Mouse (Mus musculus): ENCODE results near the gene Klhl18. TPM values are rescaled to one million over a fixed set of nuclear protein-coding genes. Genes with fewer than 3 reads are reported as not detected.
"Not testable (repeated sequence)": the region's sequence is repeated elsewhere in the genome, so short reads cannot be mapped to it uniquely, and the experiment has no call there.

Klhl18 gene
- total and polyA plus RNA-seq, 2 experiments from 2014 or later: 19.0 to 32.1 TPM

DNA sequence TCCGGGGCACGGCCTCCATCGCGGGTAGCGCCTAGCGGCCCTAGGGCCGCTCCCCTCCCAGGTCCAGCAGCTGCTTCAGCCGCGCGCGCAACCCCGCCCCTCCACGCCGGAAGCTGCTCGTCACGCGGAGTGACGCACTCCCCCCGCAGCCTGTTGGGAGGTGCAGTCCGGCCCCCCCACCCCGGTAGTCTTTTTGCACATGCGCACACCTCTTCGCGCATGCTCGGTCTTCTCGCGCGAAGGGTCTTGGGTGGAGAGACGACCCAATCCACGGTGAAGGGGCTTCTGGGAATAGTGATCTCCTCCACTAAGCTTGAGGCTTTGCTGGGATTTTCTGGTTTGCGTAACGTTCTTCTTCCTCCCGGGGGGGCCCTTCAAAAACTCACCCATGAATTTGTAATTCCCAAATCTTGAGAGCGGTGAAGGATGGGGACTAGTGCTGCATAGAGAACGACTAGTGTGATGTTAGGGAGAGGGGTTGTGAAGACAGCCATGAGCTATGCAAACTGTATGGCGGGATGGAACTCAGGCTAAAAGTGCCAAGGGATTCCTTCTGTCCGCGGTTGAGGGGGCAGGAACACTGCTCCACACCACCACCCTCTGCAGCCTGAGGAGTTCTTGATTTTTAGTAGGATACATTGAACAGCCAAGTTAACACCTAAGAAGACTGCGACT lies 68.3 kb downstream of the Klhl18 start, which contains the start of gene Ptpn23:
Gene Ptpn23, minus strand, starts transcription at position 115 of the 675 bp plus-strand sequence.
- H3K9me3 ChIP-seq (ENCODE audit: low read length): no peaks in the 10 kb centered on the region
- peak within 1 kb of the TSS; percentile 90 for H3K27ac ChIP-seq
- peak within 1 kb of the TSS; percentile 71 for H3K4me3 ChIP-seq (ENCODE audit: low read length)
- H3K4me1 ChIP-seq (ENCODE audit: insufficient read depth, low read length): 0 out of 2 replicates have a peak, but pooled peaks cover 13% of the 10 kb centered on the region
- WGBS: 1% methylated on average over 39 of the region's 39 CpGs
- ATAC-seq (peak; percentile 96), DNase-seq (ENCODE audit: low spot score) (peak; percentile 99)
- H3K9ac ChIP-seq (replicated peaks; ENCODE audit: low read length): peak within 1 kb of the TSS; percentile 84
- TF ChIP-seq CTCF (IDR thresholded peaks at IDR 0.05; ENCODE audit: low read depth): no peak
- H3K27me3 ChIP-seq (ENCODE audit: insufficient read depth, low read length): no peaks in the 10 kb centered on the region
- H3K4me2 ChIP-seq (ENCODE audit: low read depth, low read length): peak within 1 kb of the TSS; percentile 84
- H3K36me3 ChIP-seq (ENCODE audit: insufficient read depth, low read length): no peaks in the 10 kb centered on the region; the same call in 1 of the 2 replicates

DNA sequence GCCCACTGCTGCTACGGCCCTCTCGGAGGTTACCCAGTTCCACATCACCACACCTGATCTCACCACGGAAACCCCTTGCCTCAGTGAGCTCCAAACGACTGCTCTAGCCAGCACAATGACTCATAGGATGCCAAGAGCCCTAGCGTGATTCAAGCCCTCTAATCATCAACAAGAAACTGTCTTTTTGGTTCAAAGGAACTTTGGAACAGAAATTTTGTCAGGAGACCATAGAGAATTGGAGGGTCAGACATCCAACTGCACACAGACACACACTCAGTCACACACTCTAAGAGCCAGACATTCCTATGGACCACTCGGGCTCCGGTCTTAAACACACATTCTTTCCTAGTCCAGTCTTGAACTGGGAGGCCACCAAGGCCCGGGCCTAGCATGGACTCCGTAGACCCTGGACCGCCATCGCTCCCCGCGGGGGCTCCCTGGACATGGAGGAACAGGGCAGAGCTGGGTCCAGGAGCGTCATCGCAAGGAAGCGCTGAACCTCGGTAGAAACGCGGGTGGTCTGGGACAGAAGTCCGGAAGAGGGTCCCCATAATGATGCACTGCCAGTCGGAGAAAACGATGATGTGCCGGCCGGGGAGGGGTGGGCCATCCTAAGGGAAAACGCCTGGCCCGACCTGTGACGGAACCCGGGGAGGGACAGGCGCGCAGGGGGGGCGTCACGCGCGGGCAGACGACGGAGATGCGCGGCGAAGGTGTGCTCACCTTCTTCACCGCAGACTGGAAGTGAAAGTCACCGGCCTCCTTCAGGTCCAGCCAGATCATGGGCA lies 69.0 kb downstream of the Klhl18 start:
- ATAC-seq (peak; percentile 74), DNase-seq (ENCODE audit: low spot score) (peak; percentile 22)
- Histone ChIP-seq H3K27ac (peak overlapping the region; percentile 90), H3K9me3 (ENCODE audit: low read length) (no peaks in the 10 kb centered on the region), H3K9ac (replicated peaks; ENCODE audit: low read length) (peak overlapping the region; percentile 84), H3K4me3 (ENCODE audit: low read length) (peak overlapping the region; percentile 71), H3K36me3 (ENCODE audit: insufficient read depth, low read length) (no peaks in the 10 kb centered on the region; the same call in 1 of the 2 replicates), H3K4me1 (ENCODE audit: insufficient read depth, low read length) (0 out of 2 replicates have a peak, but pooled peaks cover 13% of the 10 kb centered on the region), H3K4me2 (ENCODE audit: low read depth, low read length) (peak overlapping the region; percentile 84), H3K27me3 (ENCODE audit: insufficient read depth, low read length) (no peaks in the 10 kb centered on the region)
- 1% methylated on average over 41 of the region's 41 CpGs for WGBS
- no peak for TF ChIP-seq CTCF (IDR thresholded peaks at IDR 0.05; ENCODE audit: low read depth)

- H3K9ac ChIP-seq (replicated peaks; ENCODE audit: low read length); H3K4me1 ChIP-seq (ENCODE audit: insufficient read depth, low read length); H3K27ac ChIP-seq; H3K36me3 ChIP-seq (ENCODE audit: insufficient read depth, low read length); H3K9me3 ChIP-seq (ENCODE audit: low read length); DNase-seq (ENCODE audit: low spot score); ATAC-seq; H3K4me2 ChIP-seq (ENCODE audit: low read depth, low read length); H3K4me3 ChIP-seq (ENCODE audit: low read length); H3K27me3 ChIP-seq (ENCODE audit: insufficient read depth, low read length): not testable (repeated sequence)
- 90% methylated on average over 4 of the region's 4 CpGs for WGBS
Measured at GRCm38 (mm10) chr9:110403240-110403639, 73.3 kb downstream of the Klhl18 start.

- no peak for ATAC-seq
- TF ChIP-seq CTCF (IDR thresholded peaks at IDR 0.05; ENCODE audit: low read depth): no peak
Measured at GRCm38 (mm10) chr9:110402731-110403130, 73.8 kb downstream of the Klhl18 start.

GRCm38 (mm10) chr9:110400650-110401049 lies 75.8 kb downstream of the Klhl18 start:
- WGBS: 84% methylated on average over 5 of the region's 5 CpGs
- 0 out of 2 replicates have a peak, but pooled peaks cover under 1% of the 10 kb centered on the region for H3K4me1 ChIP-seq (ENCODE audit: insufficient read depth, low read length)

More at GRCm38 (mm10) chr9:110402731-110403130, 73.8 kb downstream of the Klhl18 start:
- Histone ChIP-seq H3K4me3 (ENCODE audit: low read length) (no peak overlapping the region), H3K9ac (replicated peaks; ENCODE audit: low read length) (no peak overlapping the region), H3K36me3 (ENCODE audit: insufficient read depth, low read length) (no peaks in the 10 kb centered on the region; the same call in 1 of the 2 replicates), H3K4me1 (ENCODE audit: insufficient read depth, low read length) (0 out of 2 replicates have a peak, but pooled peaks cover 9% of the 10 kb centered on the region), H3K27me3 (ENCODE audit: insufficient read depth, low read length) (no peaks in the 10 kb centered on the region), H3K9me3 (ENCODE audit: low read length) (no peaks in the 10 kb centered on the region), H3K4me2 (ENCODE audit: low read depth, low read length) (no peak overlapping the region), H3K27ac (no peak overlapping the region)
- WGBS: 98% methylated on average over 2 of the region's 2 CpGs
- no peak for DNase-seq (ENCODE audit: low spot score)

GRCm38 (mm10) chr9:110393295-110393694 lies 83.2 kb downstream of the Klhl18 start:
- 64% methylated on average over 4 of the region's 4 CpGs for WGBS

More at GRCm38 (mm10) chr9:110400650-110401049, 75.8 kb downstream of the Klhl18 start:
- TF ChIP-seq CTCF (IDR thresholded peaks at IDR 0.05; ENCODE audit: low read depth): no peak
- H3K4me3 ChIP-seq (ENCODE audit: low read length): no peak overlapping the region
- H3K27ac ChIP-seq: no peak overlapping the region
- H3K4me2 ChIP-seq (ENCODE audit: low read depth, low read length): no peak overlapping the region
- peaks cover 1% of the 10 kb centered on the region for H3K36me3 ChIP-seq (ENCODE audit: insufficient read depth, low read length)
- H3K27me3 ChIP-seq (ENCODE audit: insufficient read depth, low read length): no peaks in the 10 kb centered on the region
- no peak for DNase-seq (ENCODE audit: low spot score)
- ATAC-seq: no peak
- no peak overlapping the region for H3K9ac ChIP-seq (replicated peaks; ENCODE audit: low read length)
- H3K9me3 ChIP-seq (ENCODE audit: low read length): no peaks in the 10 kb centered on the region

More at GRCm38 (mm10) chr9:110393295-110393694, 83.2 kb downstream of the Klhl18 start:
- Histone ChIP-seq H3K4me3 (ENCODE audit: low read length) (no peak overlapping the region), H3K9me3 (ENCODE audit: low read length) (no peaks in the 10 kb centered on the region), H3K27ac (no peak overlapping the region), H3K4me2 (ENCODE audit: low read depth, low read length) (no peak overlapping the region), H3K27me3 (ENCODE audit: insufficient read depth, low read length) (no peaks in the 10 kb centered on the region), H3K36me3 (ENCODE audit: insufficient read depth, low read length) (peaks cover 60% of the 10 kb centered on the region), H3K9ac (replicated peaks; ENCODE audit: low read length) (no peak overlapping the region), H3K4me1 (ENCODE audit: insufficient read depth, low read length) (no peaks in the 10 kb centered on the region)
- ATAC-seq (no peak), DNase-seq (ENCODE audit: low spot score) (no peak)
- TF ChIP-seq CTCF (IDR thresholded peaks at IDR 0.05; ENCODE audit: low read depth): no peak

Measured in hindbrain, postnatal 0 days (tissue).